Mouse (Mus musculus) limb, embryonic 14.5 days (tissue): ENCODE results near the gene Zfp11. TPM values are rescaled to one million over a fixed set of nuclear protein-coding genes. Genes with fewer than 3 reads are reported as not detected.

Experiments used
- ATAC-seq: fragments of 200-750 bp; cut with Nextera tagmentation; 2 replicates; pipeline ENCODE4 v1.8.0; 2017; ENCODE audit warnings: low read depth, moderate number of reproducible peaks, moderate TSS enrichment; ENCODE audit not compliant: low FRiP score
- DNase-seq: peaks from one replicate; pipeline ENCODE4 v3.0.0-alpha.2; 2015; ENCODE audit warnings: low spot score
- H3K27ac ChIP-seq: fragments of 300-500 bp; sonication (generic); replicated peaks from 2 replicates; pipeline ENCODE4 v1.5.1; 2014; ENCODE audit warnings: low read depth, mild to moderate bottlenecking, low read length, moderate library complexity, mixed read lengths
- H3K27me3 ChIP-seq: fragments of 300-500 bp; sonication (generic); 2 replicates; pipeline ENCODE4 v1.6.1; 2014; ENCODE audit warnings: low read length, mixed read lengths; ENCODE audit not compliant: control insufficient read depth, insufficient read depth
- H3K36me3 ChIP-seq: fragments of 300-500 bp; sonication (generic); 2 replicates; pipeline ENCODE4 v1.6.1; 2014; ENCODE audit warnings: mild to moderate bottlenecking, low read length, moderate library complexity, mixed read lengths; ENCODE audit not compliant: control insufficient read depth, insufficient read depth
- H3K4me1 ChIP-seq: fragments of 300-500 bp; sonication (generic); 2 replicates; pipeline ENCODE4 v1.6.1; 2014; ENCODE audit warnings: antibody characterized with exemption, low read length, mixed read lengths; ENCODE audit not compliant: control insufficient read depth, insufficient read depth
- H3K4me2 ChIP-seq: fragments of 300-500 bp; sonication (generic); replicated peaks from 2 replicates; pipeline ENCODE4 v1.6.1; 2014; ENCODE audit warnings: low read depth, mild to moderate bottlenecking, low read length, moderate library complexity; ENCODE audit not compliant: severe bottlenecking
- H3K4me3 ChIP-seq: fragments of 300-500 bp; sonication (generic); replicated peaks from 2 replicates; pipeline ENCODE4 v1.5.1; 2014; ENCODE audit warnings: low read length
- H3K9ac ChIP-seq: fragments of 300-500 bp; sonication (generic); 2 replicates; pipeline ENCODE4 v1.6.1; 2014; ENCODE audit warnings: mild to moderate bottlenecking, low read depth, low read length, moderate library complexity; ENCODE audit not compliant: severe bottlenecking
- H3K9me3 ChIP-seq: fragments of 300-500 bp; sonication (generic); 2 replicates; pipeline ENCODE4 v1.6.1; 2016; ENCODE audit warnings: low read length; ENCODE audit not compliant: control insufficient read depth
- POLR2A ChIP-seq: fragments of 200-500 bp; IDR thresholded peaks from 2 replicates; pipeline ENCODE4 v1.8.0; 2012; ENCODE audit warnings: inconsistent platforms, mild to moderate bottlenecking, moderate library complexity, borderline replicate concordance; ENCODE audit not compliant: insufficient read depth, insufficient read length; ENCODE audit errors: extremely low read depth
- WGBS: fragments of 180-500 bp; shearing (Covaris S2); extraction: QIAGEN DNeasy Blood & Tissue Kit; methylation state at CpG from one replicate; pipeline ENCODE4 v1.1.7; 2014; 5-methylcytosine and 5-hydroxymethylcytosine counted together
- polyA plus RNA-seq, 2 experiments: library from polyadenylated mRNA; depleted of rRNA in 1 of 2; stranded (reverse) in 1 of 2; unstranded in 1 of 2; fragments of >200 nt; fragmentation: Nextera tagmentation in 1 of 2; extraction: Ambion mirVana in 1 of 2; gene quantifications; 2 replicates each; pipeline versions ENCODE4 v1.2.1 to v1.2.3; 2012 to 2014

The Zfp11 gene
- polyA plus RNA-seq, 2 experiments = 3.8 to 5.0 TPM

- DNase-seq = peak; percentile 68
- TF ChIP-seq POLR2A = no peak
- H3K36me3 ChIP-seq = no peaks in the 10 kb centered on the region
- no peak overlapping the region for H3K4me2 ChIP-seq
- 0% methylated on average over 1 of the region's 1 CpGs for WGBS
- H3K9ac ChIP-seq = no peak overlapping the region
- H3K4me1 ChIP-seq = no peaks in the 10 kb centered on the region
- H3K27me3 ChIP-seq = no peaks in the 10 kb centered on the region
- no peak overlapping the region for H3K4me3 ChIP-seq
- H3K27ac ChIP-seq = no peak overlapping the region
- ATAC-seq = no peak
- H3K9me3 ChIP-seq = no peaks in the 10 kb centered on the region
Measured at GRCm38 (mm10) chr5:129611060-129611459, 58.8 kb downstream of the Zfp11 start.

- Histone ChIP-seq H3K27ac (no peak overlapping the region), H3K36me3 (no peaks in the 10 kb centered on the region), H3K9ac (no peak overlapping the region), H3K4me3 (no peak overlapping the region), H3K4me1 (no peaks in the 10 kb centered on the region), H3K27me3 (no peaks in the 10 kb centered on the region), H3K9me3 (no peaks in the 10 kb centered on the region), H3K4me2 (no peak overlapping the region)
- TF ChIP-seq POLR2A = no peak
- WGBS = 75% methylated on average over 8 of the region's 8 CpGs
- ATAC-seq (no peak), DNase-seq (no peak)
Measured at GRCm38 (mm10) chr5:129607476-129607875, 62.4 kb downstream of the Zfp11 start.

Other genes starting within 250 kb of the Zfp11 start
- gene Sfswap, start 168.9 kb downstream of the Zfp11 start, polyA plus RNA-seq (2012; rRNA removed) = 168 and 178 TPM in 2 replicates
- gene Sfswap, start 168.9 kb downstream of the Zfp11 start, polyA plus RNA-seq (2014; fragmentation: Nextera tagmentation; extraction: Ambion mirVana) = 53.8 and 62.5 TPM in 2 replicates
- gene Mmp17, start 85.9 kb downstream of the Zfp11 start, polyA plus RNA-seq (2012; rRNA removed) = 2.4 and 2.8 TPM in 2 replicates
- gene Mmp17, start 85.9 kb downstream of the Zfp11 start, polyA plus RNA-seq (2014; fragmentation: Nextera tagmentation; extraction: Ambion mirVana) = 1.5 and 1.9 TPM in 2 replicates
- gene Sept14, start 38.4 kb upstream of the Zfp11 start, polyA plus RNA-seq (2012; rRNA removed) = not detected in 2 replicates
- gene Sept14, start 38.4 kb upstream of the Zfp11 start, polyA plus RNA-seq (2014; fragmentation: Nextera tagmentation; extraction: Ambion mirVana) = not detected in 2 replicates
- gene Mrps17, start 45.4 kb upstream of the Zfp11 start, polyA plus RNA-seq (2012; rRNA removed) = 110 and 133 TPM in 2 replicates
- 201 and 209 TPM in 2 replicates for gene Mrps17, start 45.4 kb upstream of the Zfp11 start, polyA plus RNA-seq (2014; fragmentation: Nextera tagmentation; extraction: Ambion mirVana)
- 86.1 and 88.5 TPM in 2 replicates for gene Nipsnap2, start 55.0 kb upstream of the Zfp11 start, polyA plus RNA-seq (2012; rRNA removed)
- gene Nipsnap2, start 55.0 kb upstream of the Zfp11 start, polyA plus RNA-seq (2014; fragmentation: Nextera tagmentation; extraction: Ambion mirVana) = 114 and 117 TPM in 2 replicates
- 14.5 and 15.9 TPM in 2 replicates for gene Psph, start 117.3 kb upstream of the Zfp11 start, polyA plus RNA-seq (2012; rRNA removed)
- gene Psph, start 117.3 kb upstream of the Zfp11 start, polyA plus RNA-seq (2014; fragmentation: Nextera tagmentation; extraction: Ambion mirVana) = 28.5 and 34.1 TPM in 2 replicates
- gene Sumf2, start 176.9 kb upstream of the Zfp11 start, polyA plus RNA-seq (2012; rRNA removed) = 50.1 and 55.9 TPM in 2 replicates
- 53.8 and 61.3 TPM in 2 replicates for gene Sumf2, start 176.9 kb upstream of the Zfp11 start, polyA plus RNA-seq (2014; fragmentation: Nextera tagmentation; extraction: Ambion mirVana)
- 773 and 1,133 TPM in 2 replicates for gene Chchd2, start 217.4 kb upstream of the Zfp11 start, polyA plus RNA-seq (2012; rRNA removed)
- 901 and 959 TPM in 2 replicates for gene Chchd2, start 217.4 kb upstream of the Zfp11 start, polyA plus RNA-seq (2014; fragmentation: Nextera tagmentation; extraction: Ambion mirVana)
- 8.8 and 9.1 TPM in 2 replicates for gene Zbed5, start 225.6 kb upstream of the Zfp11 start, polyA plus RNA-seq (2012; rRNA removed)
- gene Zbed5, start 225.6 kb upstream of the Zfp11 start, polyA plus RNA-seq (2014; fragmentation: Nextera tagmentation; extraction: Ambion mirVana) = 8.2 and 8.4 TPM in 2 replicates
- 0.29 and 0.40 TPM in 2 replicates for gene Phkg1, start 228.4 kb upstream of the Zfp11 start, polyA plus RNA-seq (2012; rRNA removed)
- gene Phkg1, start 228.4 kb upstream of the Zfp11 start, polyA plus RNA-seq (2014; fragmentation: Nextera tagmentation; extraction: Ambion mirVana) = 0.21 TPM in 1 of 2 replicates, not detected in the other
- gene Nupr1l, start 238.4 kb upstream of the Zfp11 start, polyA plus RNA-seq (2012; rRNA removed) = 4.3 and 4.5 TPM in 2 replicates
- 2.6 and 3.1 TPM in 2 replicates for gene Nupr1l, start 238.4 kb upstream of the Zfp11 start, polyA plus RNA-seq (2014; fragmentation: Nextera tagmentation; extraction: Ambion mirVana)